Mouse (Mus musculus) embryonic facial prominence, embryonic 15.5 days (tissue): ENCODE results near the gene Metap1d. TPM values are rescaled to one million over a fixed set of nuclear protein-coding genes. Genes with fewer than 3 reads are reported as not detected.

Experiments
- ATAC-seq: fragments of 200-750 bp; cut with Nextera tagmentation; 2 replicates; pipeline ENCODE4 v1.8.0; 2017; ENCODE audit warnings: low read depth, moderate TSS enrichment; ENCODE audit not compliant: insufficient number of reproducible peaks, low FRiP score, low TSS enrichment
- H3K27ac ChIP-seq: fragments of 300-500 bp; sonication (generic); replicated peaks from 2 replicates; pipeline ENCODE4 v1.5.1; 2015; ENCODE audit warnings: mild to moderate bottlenecking, inconsistent platforms
- H3K27me3 ChIP-seq: fragments of 300-500 bp; sonication (generic); 2 replicates; pipeline ENCODE4 v1.6.1; 2015; ENCODE audit warnings: inconsistent platforms
- H3K36me3 ChIP-seq: fragments of 300-500 bp; sonication (generic); 2 replicates; pipeline ENCODE4 v1.6.1; 2015; ENCODE audit warnings: mild to moderate bottlenecking, inconsistent platforms
- H3K4me1 ChIP-seq: fragments of 300-500 bp; sonication (generic); 2 replicates; pipeline ENCODE4 v1.6.1; 2015; ENCODE audit warnings: inconsistent platforms
- H3K4me2 ChIP-seq: fragments of 300-500 bp; sonication (generic); replicated peaks from 2 replicates; pipeline ENCODE4 v1.6.1; 2015; ENCODE audit warnings: mild to moderate bottlenecking, inconsistent platforms
- H3K4me3 ChIP-seq: fragments of 300-500 bp; sonication (generic); replicated peaks from 2 replicates; pipeline ENCODE4 v1.5.1; 2015; ENCODE audit warnings: mild to moderate bottlenecking, inconsistent platforms
- H3K9ac ChIP-seq: fragments of 300-500 bp; sonication (generic); 2 replicates; pipeline ENCODE4 v1.6.1; 2015; ENCODE audit warnings: inconsistent platforms
- H3K9me3 ChIP-seq: fragments of 300-500 bp; sonication (generic); replicated peaks from 2 replicates; pipeline ENCODE4 v1.6.1; 2016; ENCODE audit warnings: inconsistent platforms
- WGBS: fragments of 180-500 bp; shearing (Covaris S2); methylation state at CpG from one replicate; pipeline ENCODE4 v1.1.7; 2015; 5-methylcytosine and 5-hydroxymethylcytosine counted together
- polyA plus RNA-seq: library from polyadenylated mRNA; unstranded; fragments of >200 nt; fragmentation: Nextera tagmentation; extraction: Ambion mirVana; gene quantifications from 2 replicates; pipeline ENCODE4 v1.2.1, GENCODE M21; 2015

Metap1d gene
- polyA plus RNA-seq, 1 experiment from 2014 or later = 44.8 TPM

- Histone ChIP-seq H3K4me3 (peak overlapping the region; percentile 53), H3K9me3 (no peaks in the 10 kb centered on the region), H3K9ac (peak overlapping the region; percentile 40), H3K4me2 (peak overlapping the region; percentile 96), H3K36me3 (no peaks in the 10 kb centered on the region), H3K4me1 (peaks cover 43% of the 10 kb centered on the region), H3K27me3 (peaks cover 84% of the 10 kb centered on the region), H3K27ac (peak overlapping the region; percentile 74)
- ATAC-seq = peak; percentile 48; the same call in 1 of the 2 replicates
- WGBS = under 1% methylated on average over 59 of the region's 59 CpGs
Observed at GRCm38 (mm10) chr2:71545882-71546639, 93.0 kb downstream of the Metap1d start.

DNA sequence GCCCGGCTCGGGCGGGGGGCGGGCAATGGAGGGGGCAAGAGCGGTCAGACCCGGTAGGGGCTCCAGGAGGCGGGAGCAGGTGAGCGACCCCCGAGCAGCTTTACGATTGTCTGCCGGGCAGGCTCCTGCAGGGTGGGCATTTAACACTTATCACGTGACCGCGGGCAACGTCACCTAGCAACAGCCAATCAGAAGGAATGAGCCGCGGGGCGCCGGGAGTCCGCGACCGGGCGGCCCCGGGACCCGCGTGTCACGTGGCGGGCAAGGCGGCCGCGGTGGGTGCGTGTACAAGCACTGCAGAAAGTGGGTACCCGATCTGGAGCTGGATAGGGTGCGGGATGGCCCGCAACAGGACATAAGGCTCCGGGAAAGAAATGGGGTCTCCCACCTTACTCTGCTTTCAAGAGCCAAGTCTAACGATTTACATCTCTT is 93.6 kb downstream of the Metap1d start, which contains the start of gene Dlx2:
Gene Dlx2 (minus strand): TSS at position 115 of the 432 bp plus-strand sequence.
- Histone ChIP-seq H3K27ac (peak within 1 kb of the TSS; percentile 74), H3K4me2 (peak within 1 kb of the TSS; percentile 96), H3K9me3 (no peaks in the 10 kb centered on the region), H3K27me3 (peaks cover 84% of the 10 kb centered on the region), H3K9ac (peak within 1 kb of the TSS; percentile 40), H3K4me3 (peak within 1 kb of the TSS; percentile 53), H3K36me3 (no peaks in the 10 kb centered on the region), H3K4me1 (peaks cover 39% of the 10 kb centered on the region)
- peak; percentile 45; the same call in 1 of the 2 replicates for ATAC-seq
- WGBS = under 1% methylated on average over 37 of the region's 37 CpGs

DNA sequence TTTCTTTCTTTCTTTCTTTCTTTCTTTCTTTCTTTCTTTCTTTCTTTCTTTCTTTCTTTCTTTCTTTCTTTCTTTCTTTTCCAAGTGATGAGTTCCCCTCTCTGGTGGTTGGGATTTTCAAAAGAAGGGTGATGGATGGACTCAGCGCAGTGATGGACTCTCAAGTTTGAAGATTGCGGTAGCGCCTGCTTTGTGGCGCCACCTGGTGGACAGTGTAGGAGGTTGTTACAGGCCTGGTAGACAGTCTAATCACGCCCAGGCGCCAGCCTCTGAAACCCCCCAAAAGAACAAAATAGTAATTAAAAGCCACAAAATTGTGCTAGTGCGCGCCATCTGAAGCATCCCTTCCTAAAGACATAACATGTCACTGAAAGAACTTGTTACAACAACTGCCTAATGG is 94.8 kb downstream of the Metap1d start:
- Histone ChIP-seq H3K4me1 (peaks cover 35% of the 10 kb centered on the region), H3K9ac (no peak overlapping the region), H3K36me3 (no peaks in the 10 kb centered on the region), H3K27me3 (peaks cover 85% of the 10 kb centered on the region), H3K9me3 (no peaks in the 10 kb centered on the region), H3K4me3 (no peak overlapping the region), H3K4me2 (no peak overlapping the region), H3K27ac (no peak overlapping the region)
- ATAC-seq = no peak
- WGBS = 6% methylated on average over 8 of the region's 8 CpGs

DNA sequence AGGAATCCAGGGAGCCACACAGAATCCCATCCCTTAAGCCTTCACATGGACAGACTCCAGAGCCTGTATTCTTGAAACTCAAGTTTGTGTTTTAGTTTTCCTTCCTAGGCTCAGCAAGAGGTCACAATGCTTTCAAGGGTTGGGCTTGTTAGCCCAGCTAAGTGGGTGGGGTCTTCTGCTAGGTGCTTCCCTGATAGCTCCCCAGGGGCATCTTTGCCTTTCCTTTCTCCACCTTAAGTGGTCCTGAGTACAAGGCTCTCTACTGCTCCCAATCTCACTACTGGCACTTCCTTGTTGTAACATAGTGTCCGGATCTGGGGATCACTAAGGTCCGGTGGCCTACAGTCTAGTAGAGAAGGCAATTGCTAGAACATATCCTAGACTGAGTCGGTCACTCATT is 97.3 kb downstream of the Metap1d start:
- no peak for ATAC-seq
- Histone ChIP-seq H3K27ac (no peak overlapping the region), H3K4me2 (no peak overlapping the region), H3K9ac (no peak overlapping the region), H3K27me3 (peaks cover 70% of the 10 kb centered on the region), H3K4me3 (no peak overlapping the region), H3K36me3 (no peaks in the 10 kb centered on the region), H3K9me3 (no peaks in the 10 kb centered on the region), H3K4me1 (peaks cover 21% of the 10 kb centered on the region)
- WGBS = 53% methylated on average over 3 of the region's 3 CpGs

GRCm38 (mm10) chr2:71551704-71552103 is 98.6 kb downstream of the Metap1d start:
- ATAC-seq = no peak
- 2% methylated on average over 18 of the region's 18 CpGs for WGBS
- Histone ChIP-seq H3K4me1 (peaks cover 7% of the 10 kb centered on the region), H3K27ac (no peak overlapping the region), H3K9ac (no peak overlapping the region), H3K27me3 (peaks cover 56% of the 10 kb centered on the region), H3K9me3 (no peaks in the 10 kb centered on the region), H3K36me3 (no peaks in the 10 kb centered on the region), H3K4me3 (no peak overlapping the region), H3K4me2 (0 out of 2 replicates have a peak overlapping the region, but pooled peaks have one; percentile 15)

- no peak for ATAC-seq
- Histone ChIP-seq H3K27ac (no peak overlapping the region), H3K4me2 (no peak overlapping the region), H3K36me3 (no peaks in the 10 kb centered on the region), H3K9ac (no peak overlapping the region), H3K27me3 (peaks cover 23% of the 10 kb centered on the region), H3K9me3 (no peaks in the 10 kb centered on the region), H3K4me1 (0 out of 2 replicates have a peak, but pooled peaks cover 4% of the 10 kb centered on the region), H3K4me3 (no peak overlapping the region)
- WGBS = 63% methylated on average over 5 of the region's 5 CpGs
Observed at GRCm38 (mm10) chr2:71556071-71556470, 103.0 kb downstream of the Metap1d start.

GRCm38 (mm10) chr2:71566466-71566865 is 113.4 kb downstream of the Metap1d start:
- WGBS = 85% methylated on average over 9 of the region's 9 CpGs
- no peak for ATAC-seq
- H3K4me3 ChIP-seq = no peak overlapping the region

DNA sequence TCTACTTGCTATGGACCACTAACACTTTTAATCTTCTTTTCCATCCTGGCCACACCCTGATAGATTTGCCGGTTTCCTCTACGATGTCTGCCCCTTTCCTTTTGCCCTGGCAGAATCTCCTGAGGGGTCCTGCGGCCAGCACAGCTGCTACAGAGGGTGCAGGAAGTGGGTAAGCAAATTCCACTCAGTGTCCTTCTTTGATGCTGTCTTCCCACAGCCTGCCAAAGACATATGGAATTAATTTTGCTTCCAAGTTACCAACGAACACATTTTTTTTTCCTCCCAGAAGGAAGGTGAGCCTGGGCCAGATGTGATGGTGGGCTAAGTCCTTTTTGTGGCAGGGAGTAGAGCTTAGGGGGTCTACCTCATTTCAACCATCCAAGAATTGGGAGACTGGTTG is 120.7 kb downstream of the Metap1d start:
- 15% methylated on average over 4 of the region's 4 CpGs for WGBS
- H3K27ac ChIP-seq = no peak overlapping the region
- no peaks in the 10 kb centered on the region for H3K36me3 ChIP-seq
- no peaks in the 10 kb centered on the region for H3K4me1 ChIP-seq
- no peak overlapping the region for H3K4me2 ChIP-seq
- H3K9ac ChIP-seq = no peak overlapping the region
- no peak overlapping the region for H3K4me3 ChIP-seq
- no peaks in the 10 kb centered on the region for H3K27me3 ChIP-seq
- H3K9me3 ChIP-seq = no peaks in the 10 kb centered on the region
- ATAC-seq = no peak

More at GRCm38 (mm10) chr2:71566466-71566865, 113.4 kb downstream of the Metap1d start:
- Histone ChIP-seq H3K9ac (no peak overlapping the region), H3K27ac (no peak overlapping the region), H3K9me3 (no peaks in the 10 kb centered on the region), H3K4me2 (no peak overlapping the region), H3K36me3 (no peaks in the 10 kb centered on the region), H3K27me3 (no peaks in the 10 kb centered on the region), H3K4me1 (no peaks in the 10 kb centered on the region)

Other genes with a start within 250 kb of the Metap1d start
- gene Dync1i2, start 241.6 kb upstream of the Metap1d start, polyA plus RNA-seq = 84.5 and 87.6 TPM in 2 replicates
- 36.5 and 39.6 TPM in 2 replicates for gene Slc25a12, start 85.5 kb upstream of the Metap1d start, polyA plus RNA-seq
- gene Hat1, start 64.3 kb upstream of the Metap1d start, polyA plus RNA-seq = 95.8 and 101 TPM in 2 replicates
- 9.7 and 12.5 TPM in 2 replicates for gene Dlx1, start 74.8 kb downstream of the Metap1d start, polyA plus RNA-seq
- 6.2 and 8.5 TPM in 2 replicates for gene Dlx2, start 93.5 kb downstream of the Metap1d start, polyA plus RNA-seq